Mouse (Mus musculus): ENCODE results near the gene Xxylt1.

DNA sequence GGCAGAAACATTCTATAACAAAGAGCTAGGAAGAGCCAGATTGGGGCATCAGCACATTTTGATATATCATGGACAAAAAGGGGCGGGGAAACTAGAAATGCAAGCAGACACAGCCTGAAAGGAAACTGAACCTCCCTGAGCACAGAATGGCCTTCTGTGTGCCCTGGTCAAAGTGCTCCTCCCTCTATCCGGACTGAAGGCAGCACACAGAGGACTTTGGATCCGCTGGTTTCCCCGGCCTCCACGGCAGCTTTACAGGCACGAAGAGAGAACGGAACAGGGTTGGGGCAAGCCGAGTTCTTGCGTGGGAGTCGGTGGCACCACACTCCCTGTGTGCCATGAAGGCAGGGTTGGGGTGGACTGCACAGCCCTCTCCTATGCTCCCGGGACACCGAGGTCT lies 121.5 kb downstream of the Xxylt1 start:
- TF ChIP-seq CTCF (IDR thresholded peaks at IDR 0.05) (no peak), POLR2A (IDR thresholded peaks at IDR 0.05; ENCODE audit: insufficient read depth, low read depth, low read length) (no peak), EP300 (IDR thresholded peaks at IDR 0.05; ENCODE audit: insufficient read depth, low read depth, low read length) (no peak)

Measured in heart, adult 2 months (tissue).